Mouse (Mus musculus): ENCODE results near the gene Wdr82. TPM values are rescaled to one million over a fixed set of nuclear protein-coding genes. Genes with fewer than 3 reads are reported as not detected.
"Not testable (repeated sequence)": the region's sequence is repeated elsewhere in the genome, so short reads cannot be mapped to it uniquely, and the experiment has no call there.

Gene Wdr82
- total RNA-seq, 2 experiments from 2014 or later: 60.3 to 62.5 TPM

DNA sequence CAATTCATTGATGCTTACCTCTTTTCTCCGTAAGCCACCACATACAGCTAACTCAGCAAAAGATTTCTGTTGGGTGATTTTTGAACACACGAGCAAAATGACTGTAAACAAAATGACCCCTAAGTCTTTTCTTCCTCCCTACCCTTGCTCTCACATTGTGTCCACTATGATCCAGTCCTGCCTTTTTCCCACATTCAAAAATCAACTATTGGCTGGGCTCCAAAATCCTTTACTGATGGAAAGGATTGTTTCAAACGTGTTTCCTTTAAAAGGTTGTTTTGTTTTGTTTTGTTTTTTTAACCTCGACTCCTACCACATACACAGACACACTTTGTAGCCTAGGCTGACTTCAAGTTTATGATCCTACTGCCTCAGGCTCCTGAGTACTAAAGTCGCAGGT lies 10.3 kb upstream of the Wdr82 start:
- no peak for DNase-seq (ENCODE audit: low spot score in 2 of 2)

DNA sequence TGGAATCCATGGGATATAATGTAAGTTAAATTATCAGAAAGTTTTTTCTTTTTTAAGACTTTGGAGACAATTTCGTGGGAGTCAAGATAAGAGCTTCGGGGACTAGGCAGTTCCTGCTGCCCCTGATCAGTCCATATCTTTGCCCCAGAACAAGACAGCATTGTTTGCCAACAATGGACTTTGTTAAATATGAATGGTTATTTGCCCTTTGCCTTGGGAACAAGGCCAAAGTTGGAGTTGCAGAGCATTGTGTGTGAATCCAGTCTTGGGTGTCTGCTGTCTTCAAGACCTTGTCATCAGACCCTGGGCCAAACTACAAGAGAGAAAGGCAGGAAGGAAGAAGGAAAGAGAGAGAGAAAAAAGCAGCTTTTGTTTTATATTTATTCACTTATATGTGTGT lies 4.0 kb upstream of the Wdr82 start:
- no peak for DNase-seq (ENCODE audit: low spot score in 2 of 2)

DNA sequence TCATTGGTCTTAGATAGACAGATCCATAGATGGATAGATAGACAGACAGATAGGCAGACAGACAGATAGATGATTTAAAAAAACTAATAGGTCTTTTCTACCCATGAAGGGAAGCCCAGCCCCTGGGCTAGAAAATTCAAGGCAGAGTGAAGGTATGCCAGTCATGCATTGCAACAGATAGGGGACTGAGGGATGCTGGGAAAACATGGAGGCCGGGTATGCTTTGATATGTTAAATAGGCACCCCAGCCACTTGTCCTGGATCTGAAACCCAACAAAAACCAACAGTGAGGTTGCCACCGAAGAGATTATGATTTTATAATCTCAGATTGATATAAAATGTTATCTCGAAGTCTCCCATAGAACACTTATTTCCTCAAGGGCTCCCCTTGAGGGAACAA lies 3.5 kb upstream of the Wdr82 start:
- no peak for DNase-seq (ENCODE audit: low spot score in 2 of 2)

DNA sequence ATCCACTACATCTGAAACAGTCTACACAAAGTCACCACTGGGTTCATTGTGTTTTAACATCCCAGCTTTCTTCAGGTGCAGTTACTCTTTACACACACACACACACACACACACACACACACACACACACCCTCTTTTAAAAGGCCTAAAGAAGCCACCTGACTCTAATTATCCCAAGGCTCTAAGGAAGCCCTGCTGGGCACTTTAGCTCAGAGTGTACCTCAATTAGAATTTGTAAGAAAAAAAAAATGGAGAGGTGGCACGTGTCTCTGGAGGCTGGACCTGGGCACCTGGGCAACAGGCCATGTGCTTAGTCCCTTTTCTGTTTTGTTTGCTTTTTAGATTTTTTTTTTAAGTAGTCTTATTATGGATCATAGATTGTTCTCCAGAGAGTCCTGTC lies 3.0 kb upstream of the Wdr82 start:
- DNase-seq (ENCODE audit: low spot score in 2 of 2): no peak

DNA sequence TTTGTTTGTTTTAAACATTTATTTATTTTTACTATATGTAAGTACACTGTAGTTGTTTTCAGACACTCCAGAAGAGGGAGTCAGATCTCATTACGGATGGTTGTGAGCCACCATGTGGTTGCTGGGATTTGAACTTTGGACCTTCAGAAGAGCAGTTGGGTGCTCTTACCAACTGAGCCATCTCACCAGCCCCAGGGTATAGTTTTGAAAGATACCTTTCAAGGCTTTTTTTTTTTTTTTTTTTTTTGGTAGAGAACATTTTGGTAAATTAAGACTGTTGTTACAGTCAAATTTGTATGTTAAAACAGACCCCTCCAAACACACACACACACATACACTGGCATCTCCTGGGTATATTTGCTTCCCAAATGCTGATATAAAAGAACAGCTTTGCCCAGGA lies 1.7 kb upstream of the Wdr82 start:
- DNase-seq (ENCODE audit: low spot score in 2 of 2): not testable (repeated sequence)

DNA sequence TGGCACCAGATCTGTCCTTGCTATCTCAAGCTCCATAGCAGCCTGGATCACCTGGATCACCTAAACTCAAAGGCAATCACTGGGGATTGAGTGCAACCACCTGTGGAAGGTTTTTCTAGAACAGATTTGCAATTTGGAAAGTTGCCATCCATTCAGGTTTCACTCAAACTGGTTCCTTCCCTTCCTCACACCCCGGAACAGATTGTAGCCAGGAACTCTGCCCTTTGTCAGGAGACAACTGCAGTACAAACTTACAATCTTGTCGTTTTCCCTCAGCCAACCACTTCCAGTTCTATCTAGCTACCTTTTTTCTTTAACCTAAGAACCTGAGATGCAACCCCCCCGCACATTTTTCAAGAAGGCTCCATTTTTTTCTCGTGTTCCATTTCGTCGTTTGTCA lies 811 bp upstream of the Wdr82 start:
- DNase-seq (ENCODE audit: low spot score in 2 of 2): no peak

DNA sequence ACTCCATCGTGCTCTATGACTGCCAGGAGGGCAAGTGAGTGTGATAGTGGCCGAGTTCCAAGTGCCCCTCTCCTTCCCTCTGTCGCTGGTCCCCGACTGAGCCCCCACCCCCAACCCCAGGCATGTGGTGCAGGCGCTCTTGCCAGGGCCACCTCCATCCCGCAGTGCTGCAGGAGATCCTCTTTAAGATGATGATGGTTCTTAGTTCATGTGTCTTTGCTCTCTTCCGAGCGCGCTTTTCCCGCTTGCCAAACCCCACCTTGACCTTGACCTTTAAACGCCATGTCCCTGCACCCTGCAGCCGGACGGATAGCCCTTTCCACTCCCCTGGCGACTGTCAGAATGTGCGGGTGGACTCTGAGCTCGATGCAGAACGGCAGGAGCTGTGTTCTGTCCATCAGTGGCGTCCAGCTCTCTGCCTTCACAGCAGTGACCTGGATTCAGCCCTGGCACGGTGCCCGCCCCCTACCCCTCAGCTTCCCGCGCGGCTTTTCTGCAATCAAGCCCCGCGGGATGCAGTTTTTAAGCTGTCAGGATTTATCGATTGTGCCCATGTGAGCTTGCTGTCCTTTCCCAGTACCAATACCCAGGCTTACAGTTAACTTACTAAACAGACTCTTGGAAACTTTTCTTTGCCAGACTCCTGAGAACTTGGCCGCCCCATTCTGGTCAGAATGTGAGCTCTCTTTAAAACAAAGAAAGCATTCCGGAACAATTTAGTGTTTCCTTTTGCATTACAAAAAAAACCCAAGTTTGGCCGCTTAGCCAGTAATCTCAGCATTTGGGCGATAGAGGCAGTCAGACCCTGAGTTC lies 824 bp downstream of the Wdr82 start:
- DNase-seq (ENCODE audit: low spot score in 2 of 2): peak; percentile 58 to 74

DNA sequence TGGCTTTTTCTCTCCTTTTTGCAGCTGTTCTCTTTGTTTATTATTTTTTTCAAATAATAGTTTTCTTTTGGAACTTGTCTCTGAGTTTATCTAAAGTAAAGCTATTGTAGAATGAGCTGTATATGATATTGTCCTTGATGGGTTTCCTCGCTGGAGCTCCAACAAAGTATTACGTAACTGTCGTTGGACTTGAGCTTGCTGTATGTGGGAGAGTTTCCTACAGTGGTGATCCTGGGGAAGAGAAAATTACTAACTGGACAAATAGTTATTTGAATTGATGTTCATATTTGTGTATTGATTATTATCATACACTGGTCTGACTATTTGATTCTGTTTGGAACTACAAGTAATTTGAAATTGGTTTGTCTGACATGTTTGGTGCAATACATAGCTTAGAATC lies 1.8 kb downstream of the Wdr82 start:
- DNase-seq (ENCODE audit: low spot score in 2 of 2): no peak

DNA sequence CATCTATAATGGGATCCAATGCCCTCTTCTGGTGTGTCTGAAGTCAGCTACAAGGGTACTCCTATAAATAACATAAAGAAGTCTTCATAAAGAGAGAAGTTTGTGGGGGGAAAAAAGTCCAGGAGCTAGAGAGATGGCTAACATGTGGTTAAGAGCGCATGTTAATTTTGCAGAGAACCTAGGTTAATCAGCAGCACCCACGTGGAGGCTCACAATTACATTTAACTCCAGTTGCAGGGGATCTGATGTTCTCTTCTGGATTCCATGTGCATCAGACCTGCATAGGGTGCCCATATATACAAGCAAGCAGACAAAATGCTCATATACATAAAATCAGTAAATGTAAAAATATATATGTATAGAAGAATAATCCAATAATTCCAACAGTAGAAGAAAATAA lies 2.6 kb downstream of the Wdr82 start:
- DNase-seq (ENCODE audit: low spot score in 2 of 2): no peak

DNA sequence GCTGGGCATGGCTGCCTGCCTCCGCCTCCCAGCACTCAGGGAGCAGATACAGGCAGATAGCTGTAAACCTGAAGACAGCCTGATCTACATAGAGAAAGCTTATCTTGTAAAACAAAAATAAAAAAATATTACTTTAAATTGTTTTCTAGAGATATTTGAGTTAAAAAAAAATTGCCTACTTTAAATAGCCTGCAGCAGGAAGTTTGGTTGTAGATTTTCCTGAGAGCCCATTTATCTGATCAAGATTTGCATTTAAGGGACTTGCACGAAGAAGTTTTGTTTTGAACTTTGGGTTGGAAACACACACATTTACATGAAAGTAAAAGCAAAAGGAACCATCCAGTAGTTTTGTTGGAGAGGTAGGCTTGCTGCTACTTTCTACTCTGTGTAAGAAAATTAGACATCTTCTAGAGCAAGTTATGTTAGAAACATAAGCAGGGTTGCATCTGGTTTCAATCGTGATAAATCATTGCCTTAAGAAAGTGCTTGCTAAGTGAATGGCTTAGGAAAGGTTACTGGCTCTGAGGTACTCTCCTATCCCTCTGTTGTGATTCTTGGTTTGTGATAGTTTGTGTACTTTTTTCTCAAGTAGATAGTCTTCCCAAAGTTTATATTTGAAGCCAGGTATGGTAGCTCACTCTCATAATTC lies 4.9 kb downstream of the Wdr82 start:
- DNase-seq (ENCODE audit: low spot score in 2 of 2): no peak

DNA sequence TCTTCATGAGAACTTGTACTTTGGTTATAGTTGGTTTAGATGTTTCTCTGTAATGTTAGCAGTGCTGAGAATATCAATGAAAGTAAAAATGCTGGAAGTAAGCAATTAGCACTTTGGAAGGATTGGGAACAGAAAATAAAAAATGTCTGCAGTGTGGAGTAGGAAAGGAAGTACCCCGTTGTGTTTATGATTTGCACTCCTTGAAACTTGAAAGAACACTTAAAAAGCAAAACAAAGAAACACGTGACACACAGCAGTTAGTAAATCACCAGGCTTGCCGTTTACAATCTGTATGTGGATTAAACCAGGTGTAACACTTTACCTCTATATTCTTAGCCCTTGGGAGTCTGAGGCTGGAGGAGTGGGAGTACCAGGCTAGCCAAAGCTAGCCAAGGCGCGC lies 6.0 kb downstream of the Wdr82 start:
- no peak for DNase-seq (ENCODE audit: low spot score in 2 of 2)

DNA sequence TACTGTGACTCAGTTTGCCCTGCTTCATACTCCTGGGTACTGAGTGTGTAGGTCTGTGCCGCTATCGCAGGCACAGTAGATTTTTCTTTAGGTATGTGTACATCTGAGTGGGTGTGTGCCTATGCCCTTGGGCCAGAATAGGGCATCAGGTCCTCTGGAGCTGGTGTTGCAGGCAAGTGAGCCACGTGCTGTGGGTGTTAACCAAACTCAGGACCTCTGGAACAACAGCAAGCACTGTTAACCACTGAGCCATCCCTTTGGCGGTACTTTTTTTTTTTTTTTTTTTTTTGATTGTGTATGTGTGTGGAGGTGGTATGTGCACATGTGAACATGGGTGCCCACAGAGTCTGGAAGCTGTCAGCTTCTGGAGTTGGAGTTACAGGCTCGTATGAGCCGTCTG lies 7.1 kb downstream of the Wdr82 start:
- DNase-seq (ENCODE audit: low spot score in 2 of 2): no peak

DNA sequence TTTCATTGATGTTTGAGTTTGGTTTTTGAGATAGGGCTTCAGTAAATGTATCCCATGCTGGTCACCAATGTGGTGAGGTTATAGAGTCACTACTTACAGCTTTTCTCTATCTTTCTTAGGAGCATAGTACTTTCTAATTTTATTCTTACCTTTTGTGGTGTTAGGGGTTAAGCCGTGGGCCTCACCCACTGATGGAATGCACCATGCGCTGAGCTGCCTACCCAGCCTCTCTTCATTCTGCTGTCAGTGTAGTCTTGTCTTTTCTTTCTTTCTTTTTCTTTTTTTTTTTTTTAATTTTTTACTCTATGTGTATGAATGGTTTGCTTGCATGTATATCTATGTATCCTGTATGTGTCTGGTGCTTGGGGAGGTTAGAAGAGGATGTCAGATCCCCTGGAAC lies 8.7 kb downstream of the Wdr82 start:
- no peak for DNase-seq (ENCODE audit: low spot score in 2 of 2)

DNA sequence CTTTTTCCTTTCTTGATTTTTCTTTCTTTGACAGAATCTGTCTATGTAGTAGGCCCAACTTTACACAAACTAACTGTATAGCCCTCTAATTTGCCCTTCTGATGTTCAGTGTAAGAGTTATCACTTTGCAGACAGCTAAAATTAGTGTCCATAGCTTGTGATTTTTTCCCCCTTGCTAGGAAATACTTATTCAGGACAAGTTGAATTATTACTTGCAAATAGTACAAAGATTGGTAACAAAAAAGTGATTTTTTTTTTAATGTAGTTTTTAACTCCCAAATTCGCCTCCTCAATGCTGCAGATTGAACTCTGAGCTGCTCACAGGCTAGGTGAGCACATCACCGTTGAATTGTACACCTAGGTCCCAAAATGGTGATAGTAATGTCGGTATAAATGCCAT lies 9.2 kb downstream of the Wdr82 start:
- no peak for DNase-seq (ENCODE audit: low spot score in 2 of 2)

DNA sequence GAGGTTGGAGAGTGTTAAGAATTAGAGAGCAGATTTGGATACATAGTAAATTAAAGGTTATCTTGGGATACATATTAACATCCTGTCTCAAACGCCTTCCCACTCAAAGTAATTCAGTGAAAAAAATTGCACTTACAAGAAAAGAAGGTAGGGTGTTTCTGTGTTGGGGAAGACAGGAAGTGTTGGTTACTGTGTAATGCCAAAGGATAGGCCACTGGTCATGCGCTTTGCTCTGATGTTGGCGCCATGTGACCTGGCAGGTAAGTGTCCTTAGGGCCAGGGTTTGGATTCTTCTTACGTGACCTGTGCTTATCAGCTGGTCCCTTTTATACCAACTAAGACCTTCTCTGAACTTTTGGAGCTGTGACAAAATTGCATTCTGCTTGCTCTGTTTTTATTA lies 11.4 kb downstream of the Wdr82 start:
- DNase-seq (ENCODE audit: low spot score in 2 of 2): no peak

DNA sequence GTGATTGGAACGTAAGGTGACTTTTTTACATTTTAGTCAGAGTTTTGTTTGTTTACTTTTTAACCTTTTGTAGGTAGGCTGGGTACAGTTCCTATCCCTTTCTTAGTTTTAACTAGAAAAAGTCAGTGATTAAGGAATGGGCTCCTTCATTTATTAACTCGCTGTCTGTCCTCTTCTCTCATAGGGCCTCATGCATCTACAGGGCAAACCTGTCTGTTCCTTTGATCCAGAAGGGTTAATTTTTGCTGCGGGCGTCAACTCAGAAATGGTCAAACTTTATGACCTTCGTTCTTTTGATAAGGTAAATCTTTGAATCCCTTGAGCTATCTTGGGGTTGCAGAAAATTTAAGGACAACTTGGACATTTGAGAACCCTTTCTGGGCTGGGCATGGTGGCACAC lies 13.3 kb downstream of the Wdr82 start:
- DNase-seq (ENCODE audit: low spot score in 2 of 2): no peak

DNA sequence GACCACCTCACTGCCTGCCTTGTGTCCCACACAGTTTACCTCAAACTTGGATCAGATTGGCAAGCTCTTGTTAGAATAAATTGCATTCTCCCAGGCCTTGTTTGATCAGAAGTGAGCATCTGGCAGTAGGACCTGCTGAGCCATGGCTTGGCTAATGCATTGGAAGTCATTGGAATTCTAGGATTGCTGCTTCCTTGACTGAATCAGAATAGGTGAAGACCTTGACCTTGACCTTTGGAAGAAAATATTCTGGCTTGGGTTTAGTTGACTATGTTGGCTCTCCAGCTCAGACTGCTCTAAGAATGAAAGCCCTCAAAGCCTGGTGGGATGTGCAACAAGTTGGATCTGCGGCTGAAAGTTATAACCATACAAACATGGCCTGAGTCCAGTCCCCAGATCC lies 20.6 kb downstream of the Wdr82 start:
- no peak for DNase-seq (ENCODE audit: low spot score in 2 of 2)

DNA sequence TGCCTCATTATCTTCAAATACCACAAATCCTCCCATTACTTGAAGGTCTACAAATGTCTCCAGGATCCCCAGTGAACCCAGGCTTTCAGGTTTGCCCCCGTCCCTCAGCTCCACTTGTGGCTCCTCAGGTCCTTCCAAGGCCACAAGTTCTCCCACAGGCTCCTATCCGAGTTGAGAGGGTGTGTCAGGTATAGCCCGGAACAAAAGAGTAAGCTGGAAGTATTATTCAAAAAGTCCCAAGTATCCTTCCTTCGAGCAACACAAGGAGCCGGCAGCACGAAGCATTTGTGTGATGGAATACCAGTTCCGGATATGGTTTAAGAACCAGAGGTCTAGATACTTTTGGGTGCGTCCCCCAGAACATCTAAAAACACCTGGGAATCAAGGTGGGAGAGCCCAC lies 21.3 kb downstream of the Wdr82 start:
- no peak for DNase-seq (ENCODE audit: low spot score in 2 of 2)

DNA sequence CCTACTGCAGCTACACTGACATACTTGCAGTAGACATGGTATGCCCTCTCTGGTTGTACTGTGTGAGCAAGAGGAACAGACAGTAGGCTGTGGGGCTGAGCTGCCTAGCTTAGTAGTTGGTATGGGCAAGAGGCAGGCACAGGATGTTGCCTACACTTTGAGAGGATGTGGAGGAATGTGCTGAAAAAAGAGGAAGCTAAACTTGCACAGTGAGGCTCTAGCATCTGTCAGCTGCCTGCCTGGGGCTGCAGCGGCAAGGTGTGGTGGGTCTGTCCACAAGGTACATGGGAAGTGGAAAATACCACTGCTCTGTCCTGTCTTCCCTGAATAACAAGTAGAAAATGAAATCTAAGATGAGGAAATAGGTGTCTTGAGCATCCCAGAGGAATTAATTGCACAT lies 22.3 kb downstream of the Wdr82 start:
- DNase-seq (ENCODE audit: low spot score in 2 of 2): no peak

DNA sequence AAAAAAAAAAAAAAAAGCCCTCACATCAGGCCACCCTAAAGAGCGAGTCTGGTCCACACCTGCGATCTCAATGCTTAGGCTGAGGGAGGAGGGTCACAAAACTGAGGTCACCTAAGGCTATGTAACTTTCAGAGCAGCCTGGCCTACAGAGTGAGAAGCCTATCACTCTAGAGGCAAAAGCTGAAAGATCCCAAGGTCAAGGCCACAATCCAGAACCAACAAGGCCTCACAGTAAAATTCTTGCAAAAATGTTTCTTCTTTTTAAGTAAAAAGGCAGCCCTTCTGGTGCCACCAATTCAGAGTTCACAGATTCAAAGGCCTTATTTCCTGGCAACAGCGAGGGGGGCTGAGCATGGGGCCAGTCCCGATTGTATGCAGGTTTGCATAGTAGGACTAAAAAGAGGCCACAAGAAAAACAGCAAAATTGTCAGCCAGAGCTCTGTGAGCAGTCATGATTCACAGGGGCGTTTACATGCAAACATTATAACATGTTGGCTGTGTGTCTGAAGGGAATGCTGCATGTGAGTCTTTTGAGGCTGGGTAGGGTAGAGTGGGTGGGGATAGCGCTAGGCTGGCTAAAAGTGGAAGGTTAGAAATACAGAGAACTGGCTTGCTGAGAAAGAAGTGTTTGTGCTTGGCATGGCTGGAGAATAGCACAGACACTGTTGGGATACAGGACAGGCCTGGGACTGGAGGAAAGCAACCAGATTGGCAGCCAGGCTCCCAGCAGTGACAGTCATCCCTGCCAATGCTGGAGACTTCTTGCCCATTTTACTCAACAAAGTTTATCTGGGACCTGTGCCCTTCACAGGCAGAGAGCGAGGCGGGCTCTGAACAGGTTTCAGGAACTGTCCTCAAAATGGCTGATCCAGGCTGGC lies 23.4 kb downstream of the Wdr82 start:
- no peak for DNase-seq (ENCODE audit: low spot score in 2 of 2)

DNA sequence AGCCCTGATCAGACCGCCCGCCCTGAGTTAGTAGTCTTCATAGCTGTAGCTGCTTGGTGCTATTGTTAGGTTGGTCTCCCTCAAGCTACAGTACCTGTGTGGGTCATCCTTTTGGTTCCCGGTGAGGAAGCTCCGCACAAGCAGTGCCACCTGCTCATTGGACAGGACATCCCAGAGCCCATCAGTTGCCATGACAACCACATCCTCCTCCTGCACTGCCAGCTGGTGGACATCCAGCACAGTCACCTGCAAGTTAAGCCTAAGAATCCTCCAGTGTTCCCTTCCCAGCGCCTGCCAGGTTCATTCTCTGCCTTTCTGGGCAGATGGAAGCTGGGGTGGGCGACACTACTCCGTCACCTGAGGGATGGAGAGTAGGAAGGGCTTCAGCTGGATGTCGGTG lies 25.0 kb downstream of the Wdr82 start:
- DNase-seq (ENCODE audit: low spot score in 2 of 2): no peak

DNA sequence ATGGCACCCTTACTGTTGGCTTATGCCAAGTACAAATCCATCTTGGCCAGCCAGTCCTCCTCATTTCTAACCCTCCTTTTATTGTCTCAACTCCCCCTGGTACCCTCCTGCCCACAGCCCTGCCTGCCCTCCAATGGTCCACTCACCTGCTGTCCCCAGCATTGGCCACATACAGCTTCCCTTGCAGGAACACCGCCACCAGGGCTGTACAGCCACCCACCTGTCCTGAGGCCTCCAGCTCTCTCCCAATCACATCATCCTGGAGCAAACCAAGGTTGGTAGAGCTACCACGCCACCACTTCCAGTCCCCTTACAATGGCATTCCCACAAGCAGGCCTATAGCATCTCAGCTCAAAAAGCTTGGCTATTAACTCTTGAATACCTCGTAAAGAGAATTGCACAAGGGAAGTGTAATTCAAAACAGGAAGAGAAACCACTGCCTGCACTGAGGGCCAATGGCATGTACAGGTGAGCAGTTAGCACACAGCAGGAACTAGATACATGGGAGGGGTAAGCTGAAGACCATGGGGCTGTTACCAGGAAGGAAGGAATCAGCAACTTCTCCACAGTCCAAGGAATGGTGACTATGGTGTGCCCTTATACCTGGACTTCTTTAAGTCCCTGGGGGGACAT lies 26.5 kb downstream of the Wdr82 start:
- no peak for DNase-seq (ENCODE audit: low spot score in 2 of 2)
